Mouse (Mus musculus) lung, adult 2 months (tissue): ENCODE measurements around the gene Msrb1.

Experiments
- CTCF ChIP-seq: fragments of 200-500 bp; IDR thresholded peaks from 2 replicates; pipeline ENCODE4 v1.5.1; 2011; ENCODE audit warnings: mild to moderate bottlenecking, low read length, control low read depth; ENCODE audit not compliant: insufficient read depth
- POLR2A ChIP-seq: fragments of 200-500 bp; IDR thresholded peaks from 2 replicates; pipeline ENCODE4 v1.6.1; 2011; ENCODE audit warnings: low read depth, mild to moderate bottlenecking, control low read depth, low read length, borderline replicate concordance; ENCODE audit errors: extremely low read depth

GRCm38 (mm10) chr17:24752415-24753394, 16.3 kb downstream of the Msrb1 start, which contains the start of gene Hs3st6:
- TF ChIP-seq CTCF, result no peak
- TF ChIP-seq POLR2A, result no peak
